Mouse (Mus musculus) liver, embryonic 12.5 days (tissue): Measurements from ENCODE around the gene Dse. TPM values are rescaled to one million over a fixed set of nuclear protein-coding genes. Genes with fewer than 3 reads are reported as not detected.

ENCODE experiments used
- ATAC-seq: fragments of 200-750 bp; cut with Nextera tagmentation; 2 replicates; pipeline ENCODE4 v1.8.0; 2017; ENCODE audit warnings: moderate number of reproducible peaks, mild to moderate bottlenecking, moderate library complexity
- H3K27ac ChIP-seq: fragments of 300-500 bp; sonication (generic); 2 replicates; pipeline ENCODE4 v1.5.1; 2016; ENCODE audit warnings: mild to moderate bottlenecking
- H3K27me3 ChIP-seq: fragments of 300-500 bp; sonication (generic); replicated peaks from 2 replicates; pipeline ENCODE4 v1.6.1; 2016; ENCODE audit warnings: mild to moderate bottlenecking, moderate library complexity
- H3K36me3 ChIP-seq: fragments of 300-500 bp; sonication (generic); 2 replicates; pipeline ENCODE4 v1.6.1; 2016; ENCODE audit warnings: mild to moderate bottlenecking, moderate library complexity
- H3K4me1 ChIP-seq: fragments of 300-500 bp; sonication (generic); 2 replicates; pipeline ENCODE4 v1.6.1; 2016
- H3K4me2 ChIP-seq: fragments of 300-500 bp; sonication (generic); 2 replicates; pipeline ENCODE4 v1.6.1; 2016; ENCODE audit warnings: mild to moderate bottlenecking, moderate library complexity
- H3K4me3 ChIP-seq: fragments of 300-500 bp; sonication (generic); 2 replicates; pipeline ENCODE4 v1.5.1; 2016; ENCODE audit warnings: mild to moderate bottlenecking, moderate library complexity
- H3K9ac ChIP-seq: fragments of 300-500 bp; sonication (generic); 2 replicates; pipeline ENCODE4 v1.6.1; 2016; ENCODE audit warnings: mild to moderate bottlenecking, moderate library complexity
- H3K9me3 ChIP-seq: fragments of 300-500 bp; sonication (generic); replicated peaks from 2 replicates; pipeline ENCODE4 v1.6.1; 2016; ENCODE audit warnings: mild to moderate bottlenecking, moderate library complexity
- WGBS: fragments of 180-500 bp; shearing (Covaris S2); methylation state at CpG from one replicate; pipeline ENCODE4 v1.1.7; 2016; ENCODE audit not compliant: insufficient replicate concordance; 5-methylcytosine and 5-hydroxymethylcytosine counted together
- polyA plus RNA-seq: library from polyadenylated mRNA; unstranded; fragments of >200 nt; fragmentation: Nextera tagmentation; extraction: Ambion mirVana; gene quantifications from 2 replicates; pipeline ENCODE4 v1.2.1, GENCODE M21; 2016

The Dse gene
- polyA plus RNA-seq, 1 experiment from 2014 or later = 10.1 TPM

- Histone ChIP-seq H3K4me2 (no peak overlapping the region), H3K9me3 (no peaks in the 10 kb centered on the region), H3K9ac (no peak overlapping the region), H3K4me3 (no peak overlapping the region), H3K27me3 (no peaks in the 10 kb centered on the region; the same call in 1 of the 2 replicates), H3K27ac (no peak overlapping the region), H3K36me3 (no peaks in the 10 kb centered on the region), H3K4me1 (no peaks in the 10 kb centered on the region; the same call in 1 of the 2 replicates)
- no peak for ATAC-seq
- 51% methylated on average over 4 of the region's 4 CpGs for WGBS
Measured at GRCm38 (mm10) chr10:34229491-34229890, 22.0 kb upstream of the Dse start.

- H3K27me3 ChIP-seq = no peaks in the 10 kb centered on the region
- peak; percentile 77 for ATAC-seq
- 26% methylated on average over 3 of the region's 3 CpGs for WGBS
- H3K9me3 ChIP-seq = no peaks in the 10 kb centered on the region
- no peak overlapping the region for H3K27ac ChIP-seq
- no peaks in the 10 kb centered on the region for H3K36me3 ChIP-seq
- H3K4me2 ChIP-seq = no peak overlapping the region
- H3K4me3 ChIP-seq = no peak overlapping the region
- peaks cover 13% of the 10 kb centered on the region for H3K4me1 ChIP-seq
- H3K9ac ChIP-seq = no peak overlapping the region
Measured at GRCm38 (mm10) chr10:34223660-34224059, 16.1 kb upstream of the Dse start.

- Histone ChIP-seq H3K4me1 (peaks cover 13% of the 10 kb centered on the region), H3K27me3 (no peaks in the 10 kb centered on the region), H3K9me3 (no peaks in the 10 kb centered on the region), H3K27ac (no peak overlapping the region), H3K4me2 (no peak overlapping the region), H3K36me3 (no peaks in the 10 kb centered on the region), H3K9ac (no peak overlapping the region), H3K4me3 (no peak overlapping the region)
- ATAC-seq = no peak
- WGBS = 40% methylated on average over 3 of the region's 3 CpGs
Measured at GRCm38 (mm10) chr10:34221909-34222620, 14.6 kb upstream of the Dse start.

- Histone ChIP-seq H3K9me3 (no peaks in the 10 kb centered on the region), H3K27me3 (no peaks in the 10 kb centered on the region), H3K36me3 (no peaks in the 10 kb centered on the region), H3K9ac (no peak overlapping the region), H3K4me3 (no peak overlapping the region), H3K4me2 (no peak overlapping the region), H3K27ac (no peak overlapping the region), H3K4me1 (peaks cover 6% of the 10 kb centered on the region; the same call in 1 of the 2 replicates)
- no peak for ATAC-seq
- WGBS = 76% methylated on average over 3 of the region's 3 CpGs
Measured at GRCm38 (mm10) chr10:34218191-34218590, 10.7 kb upstream of the Dse start.

GRCm38 (mm10) chr10:34215667-34216066 is 8.2 kb upstream of the Dse start:
- no peak overlapping the region for H3K9ac ChIP-seq
- no peaks in the 10 kb centered on the region for H3K4me1 ChIP-seq
- H3K4me3 ChIP-seq = no peak overlapping the region
- 44% methylated on average over 1 of the region's 1 CpGs for WGBS
- no peak overlapping the region for H3K4me2 ChIP-seq
- no peak for ATAC-seq
- H3K36me3 ChIP-seq = no peaks in the 10 kb centered on the region
- no peaks in the 10 kb centered on the region for H3K9me3 ChIP-seq
- 0 out of 2 replicates have a peak, but pooled peaks cover 9% of the 10 kb centered on the region for H3K27me3 ChIP-seq
- H3K27ac ChIP-seq = no peak overlapping the region

- Histone ChIP-seq H3K9ac (no peak overlapping the region), H3K4me1 (peaks cover 5% of the 10 kb centered on the region; the same call in 1 of the 2 replicates), H3K4me2 (no peak overlapping the region), H3K36me3 (no peaks in the 10 kb centered on the region), H3K9me3 (no peaks in the 10 kb centered on the region), H3K27ac (no peak overlapping the region), H3K4me3 (no peak overlapping the region), H3K27me3 (peaks cover 41% of the 10 kb centered on the region)
- no peak for ATAC-seq
Measured at GRCm38 (mm10) chr10:34209951-34210350, 2.4 kb upstream of the Dse start.

- no peak overlapping the region for H3K27ac ChIP-seq
- 23% methylated on average over 13 of the region's 13 CpGs for WGBS
Measured at GRCm38 (mm10) chr10:34208031-34208430, 516 bp upstream of the Dse start.

GRCm38 (mm10) chr10:34206783-34207502 is 572 bp downstream of the Dse start:
- Histone ChIP-seq H3K9ac (peak overlapping the region; percentile 55), H3K27me3 (peaks cover 41% of the 10 kb centered on the region)

More at GRCm38 (mm10) chr10:34208031-34208430, 516 bp upstream of the Dse start:
- no peak for ATAC-seq
- Histone ChIP-seq H3K36me3 (no peaks in the 10 kb centered on the region), H3K4me3 (peak overlapping the region; percentile 59), H3K27me3 (peaks cover 41% of the 10 kb centered on the region), H3K9me3 (no peaks in the 10 kb centered on the region), H3K9ac (no peak overlapping the region), H3K4me1 (peaks cover 5% of the 10 kb centered on the region; the same call in 1 of the 2 replicates), H3K4me2 (peak overlapping the region; percentile 82)

GRCm38 (mm10) chr10:34206436-34206782 is 1.1 kb downstream of the Dse start:
- 3% methylated on average over 15 of the region's 15 CpGs for WGBS
- no peaks in the 10 kb centered on the region for H3K9me3 ChIP-seq
- peaks cover 5% of the 10 kb centered on the region; the same call in 1 of the 2 replicates for H3K4me1 ChIP-seq
- H3K4me2 ChIP-seq = peak overlapping the region; percentile 82
- H3K4me3 ChIP-seq = peak overlapping the region; percentile 59
- no peaks in the 10 kb centered on the region for H3K36me3 ChIP-seq
- H3K27me3 ChIP-seq = peaks cover 37% of the 10 kb centered on the region
- peak overlapping the region; percentile 59 for H3K27ac ChIP-seq
- ATAC-seq = peak; percentile 39; the same call in 1 of the 2 replicates
- H3K9ac ChIP-seq = peak overlapping the region; percentile 55; the same call in 1 of the 2 replicates

More at GRCm38 (mm10) chr10:34206783-34207502, 572 bp downstream of the Dse start:
- ATAC-seq = peak; percentile 82
- Histone ChIP-seq H3K27ac (peak overlapping the region; percentile 59), H3K36me3 (no peaks in the 10 kb centered on the region), H3K4me2 (peak overlapping the region; percentile 82), H3K4me1 (peaks cover 5% of the 10 kb centered on the region; the same call in 1 of the 2 replicates), H3K9me3 (no peaks in the 10 kb centered on the region), H3K4me3 (peak overlapping the region; percentile 59)
- under 1% methylated on average over 64 of the region's 65 CpGs for WGBS

- no peak overlapping the region for H3K4me3 ChIP-seq
- WGBS = 72% methylated on average over 1 of the region's 1 CpGs
Measured at GRCm38 (mm10) chr10:34205825-34206224, 1.7 kb downstream of the Dse start.

GRCm38 (mm10) chr10:34200689-34201088 is 6.8 kb downstream of the Dse start:
- no peak overlapping the region for H3K4me2 ChIP-seq
- 0 out of 2 replicates have a peak, but pooled peaks cover 7% of the 10 kb centered on the region for H3K4me1 ChIP-seq
- no peak overlapping the region for H3K9ac ChIP-seq
- no peak for ATAC-seq
- H3K9me3 ChIP-seq = no peaks in the 10 kb centered on the region
- peaks cover under 1% of the 10 kb centered on the region; the same call in 1 of the 2 replicates for H3K27me3 ChIP-seq
- WGBS = 41% methylated on average over 1 of the region's 1 CpGs
- H3K36me3 ChIP-seq = no peaks in the 10 kb centered on the region
- H3K4me3 ChIP-seq = no peak overlapping the region
- no peak overlapping the region for H3K27ac ChIP-seq

More at GRCm38 (mm10) chr10:34205825-34206224, 1.7 kb downstream of the Dse start:
- no peaks in the 10 kb centered on the region for H3K9me3 ChIP-seq
- H3K27me3 ChIP-seq = peaks cover 33% of the 10 kb centered on the region
- H3K4me1 ChIP-seq = peaks cover 5% of the 10 kb centered on the region; the same call in 1 of the 2 replicates
- no peak for ATAC-seq
- H3K4me2 ChIP-seq = peak overlapping the region; percentile 16; the same call in 1 of the 2 replicates
- no peak overlapping the region for H3K9ac ChIP-seq
- H3K36me3 ChIP-seq = no peaks in the 10 kb centered on the region
- no peak overlapping the region for H3K27ac ChIP-seq

GRCm38 (mm10) chr10:34198574-34198973 is 8.9 kb downstream of the Dse start:
- 49% methylated on average over 3 of the region's 3 CpGs for WGBS
- H3K4me3 ChIP-seq = no peak overlapping the region
- 0 out of 2 replicates have a peak, but pooled peaks cover 7% of the 10 kb centered on the region for H3K4me1 ChIP-seq
- H3K4me2 ChIP-seq = no peak overlapping the region
- H3K9ac ChIP-seq = no peak overlapping the region
- no peaks in the 10 kb centered on the region for H3K27me3 ChIP-seq
- ATAC-seq = no peak
- H3K36me3 ChIP-seq = no peaks in the 10 kb centered on the region
- peak overlapping the region; percentile 49 for H3K27ac ChIP-seq
- no peaks in the 10 kb centered on the region for H3K9me3 ChIP-seq
